Mouse (Mus musculus): ENCODE results near the gene Cd151. TPM values are rescaled to one million over a fixed set of nuclear protein-coding genes. Genes with fewer than 3 reads are reported as not detected.

Cd151 gene
- total and polyA plus RNA-seq, 3 experiments = 325 to 918 (median 452) TPM

- peak; percentile 26 for DNase-seq
These were observed 5.6 kb downstream of the Cd151 start for GRCm38 (mm10) chr7:141472763-141473162.

GRCm38 (mm10) chr7:141474160-141474559 lies 7.0 kb downstream of the Cd151 start:
- peak; percentile 27 for DNase-seq

- peak; percentile 92 for DNase-seq
These were observed 8.0 kb downstream of the Cd151 start, which contains the start of the genes Polr2l and Tspan4 for GRCm38 (mm10) chr7:141475011-141475804. TSS of gene Polr2l (minus strand) at chr7:141475132. TSS of gene Tspan4 (plus strand) at chr7:141475240.

- DNase-seq = no peak
These were observed 8.6 kb downstream of the Cd151 start for GRCm38 (mm10) chr7:141475805-141476158.

- DNase-seq = peak; percentile 95
These were observed 9.2 kb downstream of the Cd151 start for GRCm38 (mm10) chr7:141476226-141476980.

GRCm38 (mm10) chr7:141476981-141477370 lies 9.8 kb downstream of the Cd151 start:
- DNase-seq = peak; percentile 62

- DNase-seq = peak; percentile 40
These were observed 10.5 kb downstream of the Cd151 start for GRCm38 (mm10) chr7:141477578-141478269.

GRCm38 (mm10) chr7:141478270-141478748 lies 11.1 kb downstream of the Cd151 start:
- peak; percentile 71 for DNase-seq

- peak; percentile 67 for DNase-seq
These were observed 13.8 kb downstream of the Cd151 start for GRCm38 (mm10) chr7:141480842-141481497.

- peak; percentile 65 for DNase-seq
These were observed 14.6 kb downstream of the Cd151 start for GRCm38 (mm10) chr7:141481498-141482401.

GRCm38 (mm10) chr7:141482531-141483024 lies 15.4 kb downstream of the Cd151 start:
- no peak for DNase-seq

- no peak for DNase-seq
These were observed 16.0 kb downstream of the Cd151 start for GRCm38 (mm10) chr7:141483114-141483653.

GRCm38 (mm10) chr7:141484186-141485120 lies 17.3 kb downstream of the Cd151 start:
- no peak for DNase-seq

- DNase-seq = no peak
These were observed 18.0 kb downstream of the Cd151 start for GRCm38 (mm10) chr7:141485186-141485585.

- no peak for DNase-seq
These were observed 18.4 kb downstream of the Cd151 start for GRCm38 (mm10) chr7:141485606-141486005.

- no peak for DNase-seq
These were observed 19.0 kb downstream of the Cd151 start for GRCm38 (mm10) chr7:141486239-141486638.

GRCm38 (mm10) chr7:141487141-141487540 lies 19.9 kb downstream of the Cd151 start:
- no peak for DNase-seq

- no peak for DNase-seq
These were observed 24.0 kb downstream of the Cd151 start for GRCm38 (mm10) chr7:141491151-141491550.

GRCm38 (mm10) chr7:141492738-141493137 lies 25.5 kb downstream of the Cd151 start:
- no peak for DNase-seq

All from adrenal gland, adult 2 months (tissue).